10 mouse cellular contexts compared by ENCODE assay signal in genomic region chr4:54601671-54602512, GRCm38 (mm10).
DNase-seq lines count a peak whose midpoint lies in the region; ATAC-seq lines count a peak whose summit lies in the region.
"Had no signal": no experiment of that assay in that cellular context is flagged by ENCODE, and none has a peak within 500 bp of the region (broad histone marks: within the 10 kb centered on the region; RNA-seq: fewer than 3 reads in every experiment).

No protein-coding gene starts in this region.

- no peaks in the 10 kb centered on the region for H3K9me3 ChIP-seq in neural tube, embryonic 11.5 days (ENCODE audit: control insufficient read depth, low read length)
- H3K9me3 ChIP-seq: liver, embryonic 15.5 days had no signal

- ATAC-seq in neural tube, embryonic 11.5 days (ENCODE audit: insufficient read depth, low FRiP score, low TSS enrichment) = peak; percentile 95
- ATAC-seq in megakaryocyte, adult 5-6 weeks (ENCODE audit: poor library complexity, severe bottlenecking) = no peak
- ATAC-seq in monocyte, adult 5-6 weeks (replicated peaks; ENCODE audit: insufficient number of reproducible peaks, low FRiP score, low TSS enrichment, poor library complexity, severe bottlenecking) = no peak
- ATAC-seq: Patski had no signal

- H3K4me3 ChIP-seq in neural tube, embryonic 11.5 days (ENCODE audit: low read depth, low read length) = no peak overlapping the region
- H3K4me3 ChIP-seq: liver, embryonic 15.5 days had no signal

- H3K27ac ChIP-seq in neural tube, embryonic 11.5 days (ENCODE audit: low read depth, low read length) = peak overlapping the region; percentile 71
- H3K27ac ChIP-seq: liver, embryonic 15.5 days had no signal

- H3K4me2 ChIP-seq in neural tube, embryonic 11.5 days (ENCODE audit: low read depth) = no peak overlapping the region
- H3K4me2 ChIP-seq: liver, embryonic 15.5 days had no signal

- H3K27me3 ChIP-seq in neural tube, embryonic 11.5 days (ENCODE audit: control insufficient read depth, insufficient read depth, low read length) = no peaks in the 10 kb centered on the region
- H3K27me3 ChIP-seq: liver, embryonic 15.5 days; Patski had no signal

- H3K36me3 ChIP-seq in neural tube, embryonic 11.5 days (ENCODE audit: control insufficient read depth, insufficient read depth, low read length) = no peaks in the 10 kb centered on the region
- H3K36me3 ChIP-seq: liver, embryonic 15.5 days had no signal

- peak; percentile 4 to 11 for DNase-seq in layer of hippocampus, adult 8-10 months (ENCODE audit: low spot score in 2 of 2)
- DNase-seq in layer of hippocampus, adult 18-20 months (ENCODE audit: low spot score in 2 of 2) = no peak
- peak; percentile 16 to 24 for DNase-seq in cerebellum, postnatal 36 days
- peak; percentile 17 for DNase-seq in gastrocnemius, postnatal 25 days
- peak; percentile 80 for DNase-seq in neural tube, embryonic 11.5 days (ENCODE audit: low spot score)
- no peak for DNase-seq in heart, adult 9 months (ENCODE audit: low spot score in 2 of 2)

- no peak overlapping the region for H3K9ac ChIP-seq in neural tube, embryonic 11.5 days (ENCODE audit: low read length)
- H3K9ac ChIP-seq: liver, embryonic 15.5 days had no signal

- WGBS in neural tube, embryonic 11.5 days = 32% methylated on average over 15 of the region's 15 CpGs

- H3K4me1 ChIP-seq in neural tube, embryonic 11.5 days (ENCODE audit: control insufficient read depth, insufficient read depth, low read length) = no peaks in the 10 kb centered on the region
- H3K4me1 ChIP-seq: liver, embryonic 15.5 days had no signal

Comparison
In these comparisons a context has a peak if more than half of its experiments do, and no peak if none do; other contexts are left out.
1. DNase-seq: peak in layer of hippocampus, adult 8-10 months (2 of 2), cerebellum, postnatal 36 days (2 of 2), gastrocnemius, postnatal 25 days (single experiment) and neural tube, embryonic 11.5 days (single experiment); none in layer of hippocampus, adult 18-20 months (0 of 2) and heart, adult 9 months (0 of 2).